Mouse (Mus musculus): Measurements from ENCODE around the gene Rasgrp4.
"Not testable (repeated sequence)": the region's sequence is repeated elsewhere in the genome, so short reads cannot be mapped to it uniquely, and the experiment has no call there.

The Rasgrp4 gene

DNA sequence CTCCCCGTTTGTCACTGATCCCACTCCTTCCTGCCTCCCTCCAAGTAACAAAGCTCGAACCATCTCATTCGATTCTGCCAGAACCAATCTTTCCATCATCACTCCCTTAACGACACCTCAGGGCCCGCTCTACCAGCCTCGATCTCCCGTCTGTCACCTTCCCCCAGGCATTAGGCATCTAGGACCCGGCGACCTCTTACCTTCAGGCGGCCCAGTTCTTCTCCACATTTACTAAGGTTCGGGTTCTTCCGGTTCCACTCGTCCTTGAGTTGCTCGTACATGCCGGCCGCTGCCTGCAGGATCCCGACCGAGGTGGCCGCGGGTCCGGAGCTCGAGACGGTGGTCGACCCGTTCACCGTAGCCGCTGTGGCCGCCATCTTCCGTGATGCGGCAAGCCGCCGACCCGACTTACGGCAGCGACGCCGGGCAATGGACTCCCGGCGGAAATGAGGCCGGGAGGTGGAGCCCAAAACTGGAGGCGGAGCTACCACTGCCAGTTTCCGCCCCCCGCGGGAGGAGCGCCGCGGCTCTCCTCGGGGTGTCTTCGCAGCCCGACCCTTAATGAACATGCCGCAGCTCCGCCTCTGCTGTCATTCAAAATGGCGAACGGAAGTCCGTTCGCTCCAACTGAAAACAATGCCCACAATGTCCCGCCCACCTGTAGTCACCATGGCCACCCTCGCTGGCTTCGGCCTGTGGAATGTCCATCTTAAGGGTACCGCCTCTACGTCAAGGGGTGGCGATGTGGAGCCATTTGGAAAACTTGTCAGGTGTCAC, 45.6 kb downstream of the Rasgrp4 start, which contains the start of gene Psmd8:
Gene Psmd8 (minus strand): TSS at position 625 of the 777 bp plus-strand sequence.
- DNase-seq: peak; percentile 97

DNA sequence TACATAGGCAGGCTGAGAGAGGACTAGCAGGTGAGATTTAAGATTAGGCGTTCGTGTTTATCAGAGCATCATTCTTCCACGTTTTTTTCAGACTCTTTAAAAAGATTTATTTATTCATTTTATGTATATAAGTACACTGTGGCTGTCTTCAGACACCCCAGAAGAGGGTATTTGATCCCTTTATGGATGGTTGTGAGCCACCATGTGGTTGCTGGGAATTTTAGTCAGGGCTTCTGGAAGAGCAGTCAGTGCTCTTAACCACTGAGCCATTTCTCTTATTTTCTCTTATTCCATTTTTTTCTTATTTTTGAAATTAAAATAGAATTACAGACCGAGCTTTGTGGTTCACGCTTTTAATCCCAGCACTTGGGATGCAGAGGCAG, 46.2 kb downstream of the Rasgrp4 start:
- no peak for DNase-seq

DNA sequence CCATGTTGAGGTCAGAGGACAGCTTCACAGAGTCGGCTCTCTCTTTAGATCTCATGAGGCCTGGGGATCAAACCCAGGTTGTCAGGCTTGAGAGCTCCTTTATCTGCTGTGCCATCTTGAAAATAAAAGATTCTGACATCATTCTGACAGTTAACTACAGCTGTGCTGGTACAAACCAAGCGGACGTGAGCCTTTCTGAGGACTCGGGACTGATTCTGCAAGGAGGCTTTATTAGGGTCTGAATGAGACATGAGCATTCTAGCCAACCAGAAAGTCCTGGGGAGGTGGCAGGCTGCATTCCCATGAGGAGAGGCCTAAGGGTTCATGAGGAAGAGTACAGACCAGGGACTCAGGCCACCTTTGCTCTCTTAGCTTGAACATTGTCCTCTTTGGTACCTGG, 46.7 kb downstream of the Rasgrp4 start:
- DNase-seq: not testable (repeated sequence)

DNA sequence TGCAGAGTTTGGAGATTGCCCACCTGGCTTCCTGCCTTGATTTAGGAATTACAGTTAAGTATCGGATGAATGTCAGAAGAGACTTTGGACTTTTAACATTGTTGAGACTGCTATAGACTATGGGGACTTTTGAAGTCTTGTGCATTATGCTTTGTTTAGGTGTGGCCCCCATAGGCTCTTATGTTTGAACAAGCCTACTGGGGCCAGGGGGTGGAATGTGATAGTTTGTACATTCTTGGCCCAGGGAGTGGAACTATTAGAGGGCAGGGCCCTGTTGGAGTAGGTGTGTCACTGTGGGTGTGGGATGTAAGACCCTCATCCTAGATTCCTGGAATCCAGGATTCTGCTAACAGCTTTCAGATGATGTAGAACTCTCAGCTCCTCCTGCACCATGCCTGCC, 59.6 kb downstream of the Rasgrp4 start:
- not testable (repeated sequence) for DNase-seq

DNA sequence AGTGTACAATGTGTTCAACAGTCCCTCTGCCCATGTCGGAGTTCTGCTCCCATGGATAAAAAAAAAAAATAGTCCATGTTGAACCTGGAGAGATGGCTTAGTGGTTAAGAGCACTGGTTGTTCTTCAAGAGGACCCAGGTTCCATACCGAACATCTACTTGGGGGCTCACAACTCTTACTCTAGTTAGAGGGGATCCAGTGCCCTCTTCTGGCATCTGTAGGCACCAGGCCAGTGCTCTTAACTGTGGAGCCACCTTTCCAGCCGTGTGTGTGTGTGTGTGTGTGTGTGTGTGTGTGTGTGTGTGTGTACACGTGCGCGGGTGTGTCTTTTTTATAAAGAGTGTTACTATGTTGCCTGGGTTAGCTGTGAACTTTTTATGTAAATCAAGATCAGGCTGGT, 67.9 kb downstream of the Rasgrp4 start:
- DNase-seq: no peak
